Mouse (Mus musculus) forebrain, embryonic 15.5 days (tissue): Measurements from ENCODE around the gene Tnnc1. TPM values are rescaled to one million over a fixed set of nuclear protein-coding genes. Genes with fewer than 3 reads are reported as not detected.

Experiments used
- ATAC-seq: fragments of 200-750 bp; cut with Nextera tagmentation; replicated peaks from 2 replicates; pipeline ENCODE4 v1.8.0; 2017; ENCODE audit warnings: mild to moderate bottlenecking, moderate TSS enrichment, moderate library complexity
- H3K27ac ChIP-seq: fragments of 300-500 bp; sonication (generic); replicated peaks from 2 replicates; pipeline ENCODE4 v1.5.1; 2015; ENCODE audit warnings: mild to moderate bottlenecking, inconsistent platforms
- H3K27me3 ChIP-seq: fragments of 300-500 bp; sonication (generic); 2 replicates; pipeline ENCODE4 v1.6.1; 2015; ENCODE audit warnings: inconsistent platforms
- H3K36me3 ChIP-seq: fragments of 300-500 bp; sonication (generic); 2 replicates; pipeline ENCODE4 v1.6.1; 2015; ENCODE audit warnings: mild to moderate bottlenecking, inconsistent platforms
- H3K4me1 ChIP-seq: fragments of 300-500 bp; sonication (generic); 2 replicates; pipeline ENCODE4 v1.6.1; 2015; ENCODE audit warnings: inconsistent platforms
- H3K4me2 ChIP-seq: fragments of 300-500 bp; sonication (generic); replicated peaks from 2 replicates; pipeline ENCODE4 v1.6.1; 2015; ENCODE audit warnings: mild to moderate bottlenecking, inconsistent platforms
- H3K4me3 ChIP-seq: fragments of 300-500 bp; sonication (generic); 2 replicates; pipeline ENCODE4 v1.5.1; 2015; ENCODE audit warnings: mild to moderate bottlenecking, inconsistent platforms
- H3K9ac ChIP-seq: fragments of 300-500 bp; sonication (generic); replicated peaks from 2 replicates; pipeline ENCODE4 v1.6.1; 2015; ENCODE audit warnings: mild to moderate bottlenecking, inconsistent platforms
- H3K9me3 ChIP-seq: fragments of 300-500 bp; sonication (generic); 2 replicates; pipeline ENCODE4 v1.6.1; 2016; ENCODE audit warnings: inconsistent platforms
- whole genome bisulfite sequencing: fragments of 180-500 bp; shearing (Covaris S2); methylation state at CpG from one replicate; pipeline ENCODE4 v1.1.7; 2015; ENCODE audit warnings: mixed read lengths; 5-methylcytosine and 5-hydroxymethylcytosine counted together
- polyA plus RNA-seq: library from polyadenylated mRNA; unstranded; fragments of >200 nt; fragmentation: Nextera tagmentation; extraction: Ambion mirVana; gene quantifications from 2 replicates; pipeline ENCODE4 v1.2.1, GENCODE M21; 2015

Tnnc1 gene
- 1.7 and 2.2 TPM in 2 replicates for polyA plus RNA-seq

- Histone ChIP-seq H3K9ac (peak within 1 kb of the TSS; percentile 94; the same call in 1 of the 2 replicates), H3K27me3 (no peaks in the 10 kb centered on the region), H3K9me3 (no peaks in the 10 kb centered on the region), H3K4me2 (peak within 1 kb of the TSS; percentile 74), H3K27ac (peak within 1 kb of the TSS; percentile 91), H3K4me1 (peaks cover 25% of the 10 kb centered on the region), H3K36me3 (peaks cover 14% of the 10 kb centered on the region), H3K4me3 (peak within 1 kb of the TSS; percentile 89)
- WGBS: 78% methylated on average over 2 of the region's 2 CpGs
- no peak for ATAC-seq
Measured at GRCm38 (mm10) chr14:31208084-31208483, at the start of gene Tnnc1. Gene Tnnc1, plus strand, starts transcription at chr14:31208312.

GRCm38 (mm10) chr14:31160196-31161150 is 47.6 kb upstream of the Tnnc1 start:
- H3K4me3 ChIP-seq: no peak overlapping the region
- 83% methylated on average over 27 of the region's 27 CpGs for WGBS
- no peak overlapping the region for H3K4me2 ChIP-seq
- no peak for ATAC-seq
- 0 out of 2 replicates have a peak, but pooled peaks cover under 1% of the 10 kb centered on the region for H3K4me1 ChIP-seq
- H3K9me3 ChIP-seq: no peaks in the 10 kb centered on the region
- no peaks in the 10 kb centered on the region for H3K27me3 ChIP-seq
- H3K9ac ChIP-seq: no peak overlapping the region
- H3K27ac ChIP-seq: no peak overlapping the region
- no peaks in the 10 kb centered on the region for H3K36me3 ChIP-seq

DNA sequence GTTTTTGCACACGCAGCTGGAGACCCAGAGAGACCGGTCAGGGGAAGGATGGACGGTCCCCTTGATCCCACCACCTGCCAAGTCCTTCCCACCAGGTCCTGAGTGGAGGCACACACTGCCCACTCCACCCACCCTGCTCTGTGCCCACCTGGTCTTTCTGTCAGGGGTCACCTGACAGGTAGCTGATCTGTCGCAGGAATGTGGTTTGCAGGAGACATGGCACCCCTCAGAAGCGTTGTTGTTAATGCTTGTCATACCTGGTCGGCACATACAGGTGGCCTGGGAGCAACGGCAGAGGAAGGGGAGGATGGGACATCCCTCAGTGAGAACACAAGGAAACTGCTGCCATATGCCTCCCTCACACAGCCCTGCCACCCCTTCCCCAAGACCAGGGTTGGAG is 46.9 kb upstream of the Tnnc1 start:
- Histone ChIP-seq H3K27ac (no peak overlapping the region), H3K4me3 (no peak overlapping the region), H3K9ac (no peak overlapping the region), H3K27me3 (no peaks in the 10 kb centered on the region), H3K4me2 (no peak overlapping the region), H3K9me3 (no peaks in the 10 kb centered on the region), H3K4me1 (0 out of 2 replicates have a peak, but pooled peaks cover 3% of the 10 kb centered on the region), H3K36me3 (no peaks in the 10 kb centered on the region)
- ATAC-seq: no peak
- 91% methylated on average over 7 of the region's 7 CpGs for WGBS

DNA sequence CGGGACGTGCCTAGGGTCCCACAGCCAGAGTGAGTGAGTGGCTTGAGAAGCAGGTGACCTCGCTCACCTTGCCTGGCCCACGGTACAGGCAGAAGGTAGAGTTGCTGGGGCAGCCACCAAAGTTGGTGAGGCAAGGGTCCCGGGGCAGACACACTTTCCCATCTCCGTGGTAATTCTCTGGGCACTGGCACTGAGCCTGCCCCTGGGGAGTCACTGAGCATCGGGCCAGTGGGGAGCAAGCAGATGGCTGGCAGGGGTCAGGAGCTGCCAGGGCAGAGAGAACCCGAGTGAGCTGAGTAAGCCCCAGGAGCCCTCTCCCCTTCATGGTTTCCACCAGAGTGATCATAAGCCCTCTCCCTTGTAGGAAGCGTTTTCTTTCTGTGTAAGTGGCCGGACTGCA is 46.5 kb upstream of the Tnnc1 start:
- no peaks in the 10 kb centered on the region for H3K27me3 ChIP-seq
- H3K9ac ChIP-seq: no peak overlapping the region
- no peak overlapping the region for H3K4me3 ChIP-seq
- no peak overlapping the region for H3K4me2 ChIP-seq
- H3K9me3 ChIP-seq: no peaks in the 10 kb centered on the region
- H3K27ac ChIP-seq: no peak overlapping the region
- H3K4me1 ChIP-seq: peaks cover 7% of the 10 kb centered on the region; the same call in 1 of the 2 replicates
- WGBS: 69% methylated on average over 10 of the region's 10 CpGs
- ATAC-seq: no peak
- H3K36me3 ChIP-seq: no peaks in the 10 kb centered on the region

DNA sequence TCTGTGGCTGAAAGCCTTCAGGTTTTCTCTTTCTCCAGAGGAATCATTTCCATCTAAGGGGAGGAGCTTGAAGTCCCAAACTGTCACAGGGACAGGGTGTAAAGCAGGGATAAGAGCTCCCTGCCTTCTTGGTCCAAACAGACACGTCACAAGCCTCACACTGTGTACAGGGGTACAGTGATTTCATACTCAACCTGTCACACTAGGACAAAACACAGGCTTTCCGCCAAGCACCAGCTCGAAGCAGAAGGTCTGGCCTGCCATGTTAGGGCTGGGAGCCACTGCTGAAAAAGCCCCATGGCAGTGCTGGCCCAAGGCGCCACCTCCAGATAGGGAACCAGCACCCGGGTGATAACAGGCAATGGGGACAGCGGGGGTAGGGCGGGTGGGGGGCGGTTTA is 44.0 kb upstream of the Tnnc1 start:
- no peak for ATAC-seq

DNA sequence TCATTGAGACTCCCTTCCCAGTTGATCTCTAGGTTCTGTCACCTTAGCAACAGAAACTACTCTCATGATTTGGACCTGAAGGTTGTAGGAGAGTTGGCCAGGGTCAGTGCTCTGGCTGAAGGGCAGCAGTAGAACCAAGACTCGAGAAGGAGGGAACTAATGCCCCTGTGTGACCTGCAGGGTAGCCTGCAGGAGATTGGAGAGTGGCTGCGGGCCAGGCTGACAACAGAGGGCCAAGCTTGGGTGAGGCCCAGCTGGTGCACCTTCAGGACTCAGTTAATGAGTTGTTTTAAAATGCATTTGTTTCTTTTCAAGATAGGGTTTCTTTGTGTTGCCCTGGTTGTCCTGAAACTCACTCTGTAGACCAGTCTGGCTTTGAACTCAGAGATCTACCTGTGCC is 43.1 kb upstream of the Tnnc1 start:
- no peak overlapping the region for H3K4me2 ChIP-seq
- H3K27me3 ChIP-seq: no peaks in the 10 kb centered on the region
- H3K4me3 ChIP-seq: no peak overlapping the region
- WGBS: 56% methylated on average over 2 of the region's 2 CpGs
- no peak overlapping the region for H3K9ac ChIP-seq
- ATAC-seq: no peak
- H3K27ac ChIP-seq: no peak overlapping the region
- H3K4me1 ChIP-seq: peaks cover 13% of the 10 kb centered on the region; the same call in 1 of the 2 replicates
- no peaks in the 10 kb centered on the region for H3K9me3 ChIP-seq
- no peaks in the 10 kb centered on the region for H3K36me3 ChIP-seq

More for the DNA sequence above, 44.0 kb upstream of the Tnnc1 start:
- Histone ChIP-seq H3K4me1 (peaks cover 13% of the 10 kb centered on the region; the same call in 1 of the 2 replicates), H3K9ac (no peak overlapping the region), H3K36me3 (no peaks in the 10 kb centered on the region), H3K27me3 (no peaks in the 10 kb centered on the region), H3K4me2 (no peak overlapping the region), H3K27ac (no peak overlapping the region), H3K9me3 (no peaks in the 10 kb centered on the region), H3K4me3 (no peak overlapping the region)
- WGBS: 76% methylated on average over 8 of the region's 8 CpGs

GRCm38 (mm10) chr14:31165458-31165857 is 42.7 kb upstream of the Tnnc1 start:
- H3K9me3 ChIP-seq: no peaks in the 10 kb centered on the region
- ATAC-seq: no peak
- no peaks in the 10 kb centered on the region for H3K27me3 ChIP-seq
- H3K4me2 ChIP-seq: no peak overlapping the region
- H3K27ac ChIP-seq: no peak overlapping the region
- H3K4me3 ChIP-seq: no peak overlapping the region
- peaks cover 3% of the 10 kb centered on the region for H3K36me3 ChIP-seq
- no peak overlapping the region for H3K9ac ChIP-seq
- 67% methylated on average over 7 of the region's 7 CpGs for WGBS
- H3K4me1 ChIP-seq: peaks cover 13% of the 10 kb centered on the region; the same call in 1 of the 2 replicates

DNA sequence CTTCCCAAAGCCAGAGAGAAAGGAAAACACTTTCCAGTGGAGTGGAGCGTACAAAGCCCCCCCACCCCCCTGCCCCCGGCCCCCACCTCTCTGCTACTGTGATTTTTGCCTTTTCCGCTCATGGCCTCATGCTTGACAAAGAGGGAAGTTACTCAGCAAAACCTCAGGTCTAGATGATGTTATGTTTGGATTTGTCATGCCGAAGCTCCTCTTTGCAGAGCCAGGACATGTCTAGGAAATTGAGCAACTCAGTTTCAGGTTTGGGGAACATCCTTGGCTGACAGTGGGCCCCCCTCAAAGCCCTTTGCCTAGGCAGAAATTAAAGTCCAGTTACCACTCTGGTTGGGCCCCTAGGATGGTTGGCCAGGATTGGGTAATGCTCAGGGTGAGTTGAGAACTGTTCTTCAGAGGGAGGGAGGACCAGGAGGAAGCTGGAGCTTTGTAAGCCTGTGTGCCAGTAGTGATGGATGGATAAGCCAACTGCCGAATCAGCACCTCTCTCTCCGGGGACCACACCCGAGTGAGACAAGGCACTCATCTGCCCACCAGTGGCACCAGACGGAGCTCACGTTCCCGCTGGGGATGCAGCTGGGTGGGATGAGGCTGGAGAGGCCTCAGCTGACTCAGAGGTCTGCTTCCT is 42.0 kb upstream of the Tnnc1 start:
- Histone ChIP-seq H3K4me2 (no peak overlapping the region), H3K9me3 (no peaks in the 10 kb centered on the region), H3K4me1 (peaks cover 13% of the 10 kb centered on the region; the same call in 1 of the 2 replicates), H3K36me3 (peaks cover 9% of the 10 kb centered on the region), H3K27me3 (no peaks in the 10 kb centered on the region), H3K4me3 (no peak overlapping the region), H3K27ac (no peak overlapping the region), H3K9ac (no peak overlapping the region)
- 63% methylated on average over 10 of the region's 10 CpGs for WGBS
- no peak for ATAC-seq

DNA sequence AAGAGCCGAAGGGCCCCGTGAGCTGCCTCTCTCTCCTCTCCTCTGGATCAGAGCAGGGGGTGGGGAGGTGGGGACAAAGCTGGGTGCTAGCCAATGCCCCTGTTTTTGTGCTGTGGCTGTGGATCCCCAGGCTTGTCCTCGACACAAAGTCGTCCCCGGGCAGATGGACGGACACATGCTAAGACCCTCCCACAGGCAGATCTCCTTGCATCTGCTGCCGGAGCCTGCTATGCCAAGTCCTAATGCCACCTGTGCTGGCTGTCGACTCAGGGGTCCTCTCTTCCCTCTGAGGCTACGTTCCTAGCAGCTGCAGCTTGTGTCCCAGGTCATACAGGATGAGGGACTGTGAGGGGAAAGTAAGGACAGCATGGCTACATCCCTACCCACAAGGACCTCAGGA is 41.3 kb upstream of the Tnnc1 start:
- WGBS: 48% methylated on average over 9 of the region's 9 CpGs
- no peak for ATAC-seq
- Histone ChIP-seq H3K4me2 (no peak overlapping the region), H3K9ac (no peak overlapping the region), H3K9me3 (no peaks in the 10 kb centered on the region), H3K27me3 (no peaks in the 10 kb centered on the region), H3K27ac (no peak overlapping the region), H3K36me3 (peaks cover 17% of the 10 kb centered on the region), H3K4me3 (no peak overlapping the region), H3K4me1 (peaks cover 13% of the 10 kb centered on the region; the same call in 1 of the 2 replicates)

DNA sequence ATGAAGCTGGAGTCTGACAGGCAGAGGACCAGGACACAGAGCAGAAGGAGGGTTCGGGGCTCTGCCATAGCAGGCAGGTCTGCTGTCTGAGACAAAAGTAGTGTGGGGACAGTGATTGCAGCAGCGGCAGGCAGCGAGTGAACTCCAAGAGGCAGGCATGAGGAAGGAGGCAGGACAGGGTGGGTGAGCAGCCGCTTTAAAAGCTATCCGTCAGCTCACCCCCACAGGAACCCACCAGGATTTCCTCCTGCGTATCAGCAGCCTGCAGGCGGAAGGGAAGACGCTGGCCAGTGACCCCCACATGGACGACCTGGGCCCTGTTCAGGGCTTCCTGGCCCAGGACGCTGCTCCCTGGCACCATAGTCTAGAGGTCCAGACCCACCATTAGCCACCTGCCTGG is 39.7 kb upstream of the Tnnc1 start, which contains the start of gene Stab1:
Gene Stab1, minus strand, starts transcription at position 217 of the 400 bp plus-strand sequence.
- Histone ChIP-seq H3K9ac (no peak within 1 kb of the TSS), H3K27ac (0 out of 2 replicates have a peak within 1 kb of the TSS, but pooled peaks have one; percentile 22), H3K4me1 (peaks cover 13% of the 10 kb centered on the region; the same call in 1 of the 2 replicates), H3K4me3 (no peak within 1 kb of the TSS), H3K27me3 (no peaks in the 10 kb centered on the region), H3K9me3 (no peaks in the 10 kb centered on the region), H3K4me2 (no peak within 1 kb of the TSS), H3K36me3 (peaks cover 33% of the 10 kb centered on the region)
- WGBS: 60% methylated on average over 10 of the region's 10 CpGs
- no peak for ATAC-seq

DNA sequence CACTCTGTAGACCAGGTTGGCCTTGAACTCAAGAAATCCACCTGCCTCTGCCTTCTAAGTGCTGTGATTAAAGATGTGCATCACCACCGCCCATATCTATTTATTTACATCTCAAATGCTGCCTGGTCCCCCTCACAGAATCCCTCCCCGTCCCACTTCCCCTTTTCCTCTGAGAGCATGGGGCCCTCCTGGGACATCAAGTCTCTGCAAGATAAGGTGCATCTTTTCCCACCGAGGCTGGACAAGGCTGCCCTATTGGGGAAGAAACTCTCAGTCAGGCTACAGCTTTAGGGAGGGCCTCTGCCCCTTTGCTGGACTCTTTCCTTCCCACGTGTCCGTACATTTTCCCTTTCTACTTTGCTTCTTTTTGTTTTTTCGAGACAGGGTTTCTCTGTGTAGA is 38.6 kb upstream of the Tnnc1 start:
- ATAC-seq: no peak
- no peak overlapping the region for H3K4me2 ChIP-seq
- H3K4me1 ChIP-seq: peaks cover 13% of the 10 kb centered on the region; the same call in 1 of the 2 replicates
- H3K9ac ChIP-seq: no peak overlapping the region
- peak overlapping the region; percentile 17; the same call in 1 of the 2 replicates for H3K27ac ChIP-seq
- no peaks in the 10 kb centered on the region for H3K9me3 ChIP-seq
- no peaks in the 10 kb centered on the region for H3K27me3 ChIP-seq
- WGBS: 85% methylated on average over 6 of the region's 6 CpGs
- peaks cover 42% of the 10 kb centered on the region for H3K36me3 ChIP-seq
- no peak overlapping the region for H3K4me3 ChIP-seq

- WGBS: 81% methylated on average over 13 of the region's 13 CpGs
- Histone ChIP-seq H3K27me3 (no peaks in the 10 kb centered on the region), H3K4me3 (no peak overlapping the region), H3K27ac (0 out of 2 replicates have a peak overlapping the region, but pooled peaks have one; percentile 8), H3K9ac (no peak overlapping the region), H3K9me3 (no peaks in the 10 kb centered on the region), H3K4me1 (peaks cover 10% of the 10 kb centered on the region; the same call in 1 of the 2 replicates), H3K36me3 (peaks cover 57% of the 10 kb centered on the region), H3K4me2 (no peak overlapping the region)
- no peak for ATAC-seq
Measured at GRCm38 (mm10) chr14:31170963-31171362, 37.1 kb upstream of the Tnnc1 start.
